Mouse (Mus musculus) cerebral cortex, adult 2 months (tissue): ENCODE measurements around the gene Nmnat2.

Source experiments
- WGBS: fragments of 180-500 bp; shearing (Covaris S2); methylation state at CpG from one replicate; pipeline ENCODE4 v1.1.7; 2018; 5-methylcytosine and 5-hydroxymethylcytosine counted together

The Nmnat2 gene

GRCm38 (mm10) chr1:153122764-153123163, 168.0 kb downstream of the Nmnat2 start:
- WGBS = 95% methylated on average over 4 of the region's 4 CpGs

GRCm38 (mm10) chr1:153124502-153124901, 169.7 kb downstream of the Nmnat2 start:
- 94% methylated on average over 5 of the region's 5 CpGs for WGBS

GRCm38 (mm10) chr1:153125287-153126275, 170.8 kb downstream of the Nmnat2 start:
- 82% methylated on average over 8 of the region's 8 CpGs for WGBS

GRCm38 (mm10) chr1:153126491-153127381, 171.9 kb downstream of the Nmnat2 start:
- 79% methylated on average over 15 of the region's 15 CpGs for WGBS

DNA sequence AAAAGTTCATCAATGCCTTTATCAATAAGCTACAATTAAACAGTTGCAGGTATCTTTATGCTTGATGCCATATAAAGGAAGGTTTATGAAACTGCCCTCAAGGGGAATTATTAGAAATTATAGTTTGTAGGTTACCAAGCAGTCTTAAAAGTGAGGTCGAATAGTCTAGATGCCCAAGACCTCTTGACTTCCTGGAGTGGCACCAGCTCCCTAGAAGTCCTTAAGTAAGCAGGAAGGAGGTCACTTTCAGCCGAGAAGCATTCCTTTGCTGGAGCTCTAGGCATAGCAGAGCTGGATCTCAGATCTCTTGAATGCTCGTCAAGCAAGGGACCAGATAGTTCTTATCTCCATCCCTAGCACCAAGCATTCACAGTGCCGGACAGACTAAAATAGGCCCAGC, 172.8 kb downstream of the Nmnat2 start:
- 85% methylated on average over 4 of the region's 4 CpGs for WGBS

DNA sequence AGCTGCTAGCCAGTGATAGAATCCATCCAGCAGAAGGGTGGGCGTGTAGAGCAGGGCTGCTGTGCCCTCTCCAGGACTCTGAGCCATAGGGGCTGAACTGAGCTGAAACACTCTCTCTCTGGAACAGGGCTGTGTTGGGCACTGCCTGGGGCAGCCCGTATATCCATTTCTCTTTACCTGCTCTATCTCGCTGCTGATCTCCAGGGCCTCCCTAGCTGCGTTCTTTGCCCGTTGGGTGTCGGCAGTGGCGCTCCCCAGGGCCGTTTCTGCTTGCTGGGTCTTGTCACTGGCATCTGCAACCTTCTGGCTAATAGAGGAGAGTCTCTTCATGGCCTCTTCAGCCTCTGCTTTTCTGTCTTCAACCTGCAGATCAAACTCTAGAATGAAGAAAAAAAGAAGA, 174.0 kb downstream of the Nmnat2 start:
- 88% methylated on average over 8 of the region's 8 CpGs for WGBS

DNA sequence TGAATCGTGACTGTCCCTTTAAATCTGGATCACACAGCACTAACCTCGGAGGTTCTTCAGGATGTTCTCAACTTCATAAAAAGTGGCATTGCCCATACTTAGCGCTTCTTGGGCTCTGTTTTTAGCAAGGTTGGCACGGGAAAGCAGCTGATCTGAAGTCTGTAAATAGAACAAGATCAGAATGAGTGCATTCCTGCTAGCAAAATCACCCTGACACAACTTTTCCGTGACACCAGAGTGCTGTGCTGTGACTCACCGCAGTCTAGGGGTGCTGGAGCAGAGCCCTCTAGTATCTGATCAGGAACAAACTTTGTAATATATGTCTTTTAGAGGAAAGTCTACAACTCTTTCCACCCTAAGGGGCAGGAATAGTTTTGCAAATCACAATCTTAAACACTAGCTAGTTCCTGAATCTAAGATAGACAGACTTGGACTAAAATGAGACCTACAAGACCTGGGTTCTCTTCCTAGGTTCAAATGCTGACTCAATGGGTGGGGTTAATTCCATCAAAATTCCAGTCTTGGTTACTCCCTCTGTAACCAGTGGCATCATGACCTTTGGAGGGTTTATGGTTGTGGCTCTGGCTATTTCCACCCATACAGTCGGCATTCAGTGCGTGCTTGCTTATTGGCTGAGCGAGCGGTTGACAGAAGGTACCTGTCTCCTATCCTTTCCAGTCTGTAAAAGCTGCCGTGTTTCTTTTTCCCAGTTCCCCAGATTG, 175.4 kb downstream of the Nmnat2 start:
- 62% methylated on average over 11 of the region's 11 CpGs for WGBS

GRCm38 (mm10) chr1:153133865-153134781, 179.3 kb downstream of the Nmnat2 start:
- 45% methylated on average over 9 of the region's 9 CpGs for WGBS

DNA sequence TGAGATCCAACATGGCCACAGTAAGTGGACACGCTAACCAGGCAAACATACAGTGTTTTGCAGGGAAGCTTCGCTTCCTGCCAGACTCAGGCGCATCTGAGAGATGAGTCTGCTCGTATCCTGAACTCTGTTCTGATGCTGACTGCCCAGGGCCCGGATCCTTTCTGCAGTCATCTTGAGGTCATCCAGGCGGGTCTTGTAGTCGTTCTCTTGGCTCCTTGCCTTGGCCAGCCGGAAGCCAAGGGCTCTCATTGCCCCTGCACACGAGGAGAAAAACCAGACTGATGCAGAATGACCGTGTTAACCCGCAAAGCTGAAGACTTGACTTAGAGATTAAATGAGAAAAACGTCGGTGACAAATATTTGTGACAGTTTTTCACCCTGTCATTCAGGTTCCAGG, 181.9 kb downstream of the Nmnat2 start:
- 85% methylated on average over 13 of the region's 13 CpGs for WGBS

GRCm38 (mm10) chr1:153138486-153138885, 183.7 kb downstream of the Nmnat2 start:
- 54% methylated on average over 5 of the region's 5 CpGs for WGBS

- 90% methylated on average over 7 of the region's 7 CpGs for WGBS
These were observed 184.8 kb downstream of the Nmnat2 start for GRCm38 (mm10) chr1:153139635-153140034.

DNA sequence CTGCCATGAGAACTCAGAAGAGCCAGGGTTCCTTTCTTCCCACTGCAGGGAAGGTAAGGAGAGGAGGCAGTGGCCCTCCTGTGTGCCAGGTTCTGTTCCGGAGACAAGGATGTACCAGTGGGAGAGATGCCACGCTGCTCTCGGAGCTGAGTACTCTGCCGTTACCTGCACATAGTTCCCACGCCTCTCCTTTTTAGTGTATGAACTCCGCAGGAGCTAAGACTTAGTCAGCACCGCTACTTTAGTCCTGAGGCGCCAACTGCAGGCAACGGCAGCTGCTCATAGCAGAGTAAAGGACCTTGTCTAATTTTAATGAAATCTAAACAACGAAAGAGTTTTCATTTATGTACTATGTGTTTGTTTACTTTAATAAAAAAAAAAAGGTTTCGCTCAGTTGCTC, 185.5 kb downstream of the Nmnat2 start:
- 68% methylated on average over 11 of the region's 11 CpGs for WGBS

GRCm38 (mm10) chr1:153140747-153141228, 186.0 kb downstream of the Nmnat2 start:
- 62% methylated on average over 8 of the region's 8 CpGs for WGBS

DNA sequence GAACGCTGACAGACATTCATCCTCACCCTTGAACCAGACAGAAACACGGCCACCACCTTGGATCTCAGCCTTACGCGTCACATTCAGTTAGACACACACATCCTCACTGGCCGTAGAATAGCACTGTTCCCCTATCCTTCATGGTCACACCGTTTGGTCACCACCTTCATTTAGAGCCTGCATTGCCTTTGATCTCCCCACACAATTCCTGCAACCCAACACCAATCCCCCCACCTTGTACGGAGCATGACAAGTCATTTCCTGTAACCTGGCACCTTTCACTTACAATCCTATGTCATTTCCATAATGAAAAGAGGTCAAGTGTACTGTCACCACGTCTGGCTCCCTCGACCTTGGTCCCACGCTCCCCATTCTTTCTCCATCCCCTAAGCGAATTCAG, 189.2 kb downstream of the Nmnat2 start:
- 94% methylated on average over 11 of the region's 11 CpGs for WGBS

DNA sequence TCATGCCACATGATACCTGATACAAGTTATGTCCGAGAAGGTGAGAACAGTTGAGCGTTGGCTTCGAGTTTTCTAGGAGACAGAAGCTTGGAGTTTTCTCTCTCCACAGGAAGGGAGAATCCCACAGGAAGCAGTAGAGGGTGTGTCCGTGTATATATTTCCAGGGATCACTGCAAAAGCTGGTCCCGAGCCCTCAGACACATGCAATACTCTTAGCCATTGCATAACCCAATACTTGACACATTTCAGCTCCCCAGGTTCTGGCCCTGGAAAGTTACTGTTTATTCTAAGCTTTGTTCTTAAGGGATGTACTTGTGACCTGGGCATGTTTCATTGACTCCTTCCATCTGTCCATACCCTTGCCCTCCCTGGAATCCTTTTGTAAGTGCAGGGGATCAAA, 191.0 kb downstream of the Nmnat2 start:
- 81% methylated on average over 5 of the region's 5 CpGs for WGBS

- WGBS = 72% methylated on average over 7 of the region's 7 CpGs
These were observed 197.8 kb downstream of the Nmnat2 start for GRCm38 (mm10) chr1:153152594-153152993.

GRCm38 (mm10) chr1:153153619-153154137, 198.9 kb downstream of the Nmnat2 start:
- WGBS = 68% methylated on average over 10 of the region's 10 CpGs

DNA sequence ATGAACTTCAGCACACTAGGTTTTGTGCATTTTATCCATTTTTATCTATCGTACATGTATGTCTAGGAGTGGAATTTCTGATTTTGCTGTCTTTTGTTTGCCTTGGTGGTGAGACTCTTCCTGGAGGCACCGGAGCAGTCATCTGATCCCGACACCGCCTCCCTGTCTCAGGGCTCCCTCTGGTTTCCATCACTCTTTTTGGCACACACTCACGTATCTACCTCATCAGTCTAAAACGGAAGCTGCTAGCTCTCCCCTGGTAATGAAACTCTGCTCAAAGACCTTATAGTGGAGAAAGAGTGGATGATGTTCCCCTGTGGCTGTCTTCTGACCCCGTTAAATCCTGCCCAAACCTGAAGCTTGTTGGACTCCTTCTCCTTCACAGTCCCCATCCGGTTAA, 200.6 kb downstream of the Nmnat2 start:
- WGBS = 89% methylated on average over 8 of the region's 8 CpGs

DNA sequence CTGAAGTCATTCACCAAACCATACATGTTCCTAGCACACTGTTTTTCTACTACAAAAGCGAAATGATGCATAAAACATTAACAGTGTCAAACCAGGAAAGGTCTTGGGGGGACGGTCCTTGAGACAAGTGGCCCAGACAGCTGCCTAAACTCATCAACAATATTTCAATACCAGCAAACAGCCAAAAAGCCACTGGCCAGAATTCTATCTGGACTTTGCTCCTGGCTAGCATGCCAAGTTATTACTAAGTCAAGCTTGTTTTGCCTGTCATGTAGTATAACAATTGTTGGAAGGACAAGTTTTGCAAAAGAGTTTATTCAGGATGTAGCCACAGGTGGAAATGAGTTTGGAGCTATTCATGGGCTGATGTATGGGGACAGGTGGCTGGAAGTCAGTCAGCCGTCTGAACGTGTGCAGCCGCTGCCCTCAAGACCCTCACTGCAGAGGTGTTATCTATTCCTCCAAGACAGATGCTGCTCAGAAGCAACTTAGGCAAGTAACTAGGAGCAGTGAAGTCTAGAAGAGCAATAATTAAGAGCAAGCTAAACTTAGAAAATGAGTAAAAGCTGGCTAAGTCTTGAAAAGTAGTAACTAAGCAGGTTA, 202.3 kb downstream of the Nmnat2 start:
- WGBS = 86% methylated on average over 5 of the region's 5 CpGs

- 94% methylated on average over 4 of the region's 4 CpGs for WGBS
These were observed 204.3 kb downstream of the Nmnat2 start for GRCm38 (mm10) chr1:153159137-153159536.
